Mouse (Mus musculus): ENCODE data around the gene Slco3a1.
A peak's percentile ranks its signal among the peaks of the same experiment; 100 is the strongest.

The Slco3a1 gene

GRCm38 (mm10) chr7:74381881-74382281 is 172.7 kb downstream of the Slco3a1 start:
- DNase-seq (ENCODE audit: low spot score) = no peak

- DNase-seq (ENCODE audit: low spot score) = peak; percentile 62
Measured at GRCm38 (mm10) chr7:74381051-74381450, 173.5 kb downstream of the Slco3a1 start.

GRCm38 (mm10) chr7:74377909-74378308 is 176.7 kb downstream of the Slco3a1 start:
- no peak for DNase-seq (ENCODE audit: low spot score)

- DNase-seq (ENCODE audit: low spot score) = no peak
Measured at GRCm38 (mm10) chr7:74376397-74377044, 178.1 kb downstream of the Slco3a1 start.

- peak; percentile 20 for DNase-seq (ENCODE audit: low spot score)
Measured at GRCm38 (mm10) chr7:74375174-74375957, 179.2 kb downstream of the Slco3a1 start.

- DNase-seq (ENCODE audit: low spot score) = no peak
Measured at GRCm38 (mm10) chr7:74373056-74373455, 181.5 kb downstream of the Slco3a1 start.

GRCm38 (mm10) chr7:74372141-74372582 is 182.4 kb downstream of the Slco3a1 start:
- no peak for DNase-seq (ENCODE audit: low spot score)

- DNase-seq (ENCODE audit: low spot score) = no peak
Measured at GRCm38 (mm10) chr7:74371656-74372055, 182.9 kb downstream of the Slco3a1 start.

GRCm38 (mm10) chr7:74371208-74371607 is 183.4 kb downstream of the Slco3a1 start:
- DNase-seq (ENCODE audit: low spot score) = peak; percentile 46

GRCm38 (mm10) chr7:74369657-74370056 is 184.9 kb downstream of the Slco3a1 start:
- peak; percentile 33 for DNase-seq (ENCODE audit: low spot score)

- no peak for DNase-seq (ENCODE audit: low spot score)
Measured at GRCm38 (mm10) chr7:74368256-74368980, 186.2 kb downstream of the Slco3a1 start.

GRCm38 (mm10) chr7:74367350-74367749 is 187.2 kb downstream of the Slco3a1 start:
- peak; percentile 59 for DNase-seq (ENCODE audit: low spot score)

GRCm38 (mm10) chr7:74365623-74366022 is 189.0 kb downstream of the Slco3a1 start:
- DNase-seq (ENCODE audit: low spot score) = no peak

GRCm38 (mm10) chr7:74364956-74365355 is 189.6 kb downstream of the Slco3a1 start:
- no peak for DNase-seq (ENCODE audit: low spot score)

- DNase-seq (ENCODE audit: low spot score) = no peak
Measured at GRCm38 (mm10) chr7:74363440-74363839, 191.1 kb downstream of the Slco3a1 start.

GRCm38 (mm10) chr7:74361677-74362076 is 192.9 kb downstream of the Slco3a1 start:
- DNase-seq (ENCODE audit: low spot score) = no peak

GRCm38 (mm10) chr7:74357027-74357426 is 197.6 kb downstream of the Slco3a1 start:
- no peak for DNase-seq (ENCODE audit: low spot score)

- DNase-seq (ENCODE audit: low spot score) = peak; percentile 35
Measured at GRCm38 (mm10) chr7:74354527-74355256, 199.9 kb downstream of the Slco3a1 start.

GRCm38 (mm10) chr7:74353707-74354468 is 200.7 kb downstream of the Slco3a1 start:
- no peak for DNase-seq (ENCODE audit: low spot score)

GRCm38 (mm10) chr7:74353240-74353639 is 201.3 kb downstream of the Slco3a1 start:
- DNase-seq (ENCODE audit: low spot score) = no peak

- DNase-seq (ENCODE audit: low spot score) = no peak
Measured at GRCm38 (mm10) chr7:74348318-74348890, 206.2 kb downstream of the Slco3a1 start.

Data from lung, postnatal 25 days (tissue).